ENCODE assay signal across 22 mouse cellular contexts in genomic region chr2:101252228-101252627, GRCm38 (mm10).
"Had no signal": no experiment of that assay in that cellular context is flagged by ENCODE, and none has a peak within 500 bp of the region (broad histone marks: within the 10 kb centered on the region; RNA-seq: fewer than 3 reads in every experiment).

No protein-coding gene starts in this region.

- H3K27me3 ChIP-seq: liver, embryonic 13.5 days; liver, embryonic 15.5 days; lung, embryonic 15.5 days; megakaryocyte, embryonic 14.5 days; neural tube, embryonic 13.5 days; neural tube, embryonic 15.5 days had no signal

- H3K9ac ChIP-seq: liver, embryonic 13.5 days; liver, embryonic 15.5 days; liver, postnatal 0 days; lung, embryonic 15.5 days; neural tube, embryonic 13.5 days; neural tube, embryonic 15.5 days had no signal

- H3K4me1 ChIP-seq: liver, embryonic 13.5 days; liver, embryonic 15.5 days; lung, embryonic 15.5 days; megakaryocyte, embryonic 14.5 days; neural tube, embryonic 13.5 days had no signal

- H3K27ac ChIP-seq: liver, embryonic 13.5 days; liver, embryonic 15.5 days; lung, embryonic 15.5 days; macrophage; neural tube, embryonic 13.5 days; neural tube, embryonic 15.5 days had no signal

- ATAC-seq: liver, postnatal 0 days; lung, postnatal 0 days had no signal

- H3K9me3 ChIP-seq: liver, embryonic 13.5 days; liver, embryonic 15.5 days; lung, embryonic 15.5 days; megakaryocyte, embryonic 14.5 days; neural tube, embryonic 13.5 days; neural tube, embryonic 15.5 days had no signal

- H3K4me2 ChIP-seq: liver, embryonic 11.5 days; liver, embryonic 13.5 days; liver, embryonic 15.5 days; lung, embryonic 15.5 days; neural tube, embryonic 13.5 days; neural tube, embryonic 15.5 days had no signal

- H3K36me3 ChIP-seq: liver, embryonic 13.5 days; liver, embryonic 15.5 days; lung, embryonic 15.5 days; neural tube, embryonic 13.5 days; neural tube, embryonic 15.5 days had no signal

- DNase-seq: liver, embryonic 13.5 days; liver, postnatal 0 days; lung, adult 2 months; lung, postnatal 14 days; lung, postnatal 36 days; retina, postnatal 1 day; right cerebral cortex, adult 18-20 months; right cerebral cortex, postnatal 25 days; right cerebral cortex, postnatal 4 days; spleen, adult 18-20 months; thymus, adult 18-20 months; thymus, postnatal 25 days; thymus, postnatal 4 days had no signal

- H3K4me3 ChIP-seq: liver, embryonic 13.5 days; liver, embryonic 15.5 days; lung, embryonic 15.5 days; megakaryocyte, embryonic 14.5 days; myocyte; neural tube, embryonic 13.5 days; neural tube, embryonic 15.5 days had no signal
